Mouse (Mus musculus) heart, embryonic 13.5 days (tissue): ENCODE data around the gene Atp8a1. TPM values are rescaled to one million over a fixed set of nuclear protein-coding genes. Genes with fewer than 3 reads are reported as not detected.
A peak's percentile ranks its signal among the peaks of the same experiment; 100 is the strongest.

ENCODE experiments used
- ATAC-seq: fragments of 200-750 bp; cut with Nextera tagmentation; 2 replicates; pipeline ENCODE4 v1.8.0; 2017; ENCODE audit warnings: moderate TSS enrichment; ENCODE audit not compliant: insufficient number of reproducible peaks, low FRiP score, low TSS enrichment; ENCODE audit errors: extremely low read depth
- H3K27ac ChIP-seq: fragments of 300-500 bp; sonication (generic); replicated peaks from 2 replicates; pipeline ENCODE4 v1.5.1; 2015; ENCODE audit warnings: moderate library complexity, mild to moderate bottlenecking, inconsistent platforms
- H3K27me3 ChIP-seq: fragments of 300-500 bp; sonication (generic); replicated peaks from 2 replicates; pipeline ENCODE4 v1.6.1; 2015; ENCODE audit warnings: mild to moderate bottlenecking, inconsistent platforms
- H3K36me3 ChIP-seq: fragments of 300-500 bp; sonication (generic); 2 replicates; pipeline ENCODE4 v1.6.1; 2015; ENCODE audit warnings: mild to moderate bottlenecking, inconsistent platforms
- H3K4me1 ChIP-seq: fragments of 300-500 bp; sonication (generic); 2 replicates; pipeline ENCODE4 v1.6.1; 2015; ENCODE audit warnings: inconsistent platforms
- H3K4me2 ChIP-seq: fragments of 300-500 bp; sonication (generic); 2 replicates; pipeline ENCODE4 v1.6.1; 2015; ENCODE audit warnings: inconsistent platforms, mild to moderate bottlenecking, moderate library complexity
- H3K4me3 ChIP-seq: fragments of 300-500 bp; sonication (generic); 2 replicates; pipeline ENCODE4 v1.5.1; 2015; ENCODE audit warnings: moderate library complexity, mild to moderate bottlenecking, inconsistent platforms
- H3K9ac ChIP-seq: fragments of 300-500 bp; sonication (generic); 2 replicates; pipeline ENCODE4 v1.6.1; 2015; ENCODE audit warnings: inconsistent platforms, mild to moderate bottlenecking, moderate library complexity
- H3K9me3 ChIP-seq: fragments of 300-500 bp; sonication (generic); 2 replicates; pipeline ENCODE4 v1.6.1; 2016; ENCODE audit warnings: inconsistent platforms
- WGBS: fragments of 180-500 bp; shearing (Covaris S2); methylation state at CpG from one replicate; pipeline ENCODE4 v1.1.7; 2015; ENCODE audit warnings: mixed read lengths; 5-methylcytosine and 5-hydroxymethylcytosine counted together
- polyA plus RNA-seq: library from polyadenylated mRNA; unstranded; fragments of >200 nt; fragmentation: Nextera tagmentation; extraction: Ambion mirVana; gene quantifications from 2 replicates; pipeline ENCODE4 v1.2.1, GENCODE M21; 2015

Gene Atp8a1
- polyA plus RNA-seq, 1 experiment from 2014 or later = 8.1 TPM

GRCm38 (mm10) chr5:67643537-67644255 lies 203.5 kb downstream of the Atp8a1 start:
- ATAC-seq = no peak
- 80% methylated on average over 5 of the region's 5 CpGs for WGBS

GRCm38 (mm10) chr5:67641406-67642120 lies 205.7 kb downstream of the Atp8a1 start:
- Histone ChIP-seq H3K36me3 (no peaks in the 10 kb centered on the region), H3K9me3 (no peaks in the 10 kb centered on the region), H3K4me1 (peaks cover 3% of the 10 kb centered on the region; the same call in 1 of the 2 replicates), H3K4me2 (no peak overlapping the region), H3K27me3 (no peaks in the 10 kb centered on the region), H3K27ac (no peak overlapping the region), H3K9ac (no peak overlapping the region), H3K4me3 (no peak overlapping the region)
- no peak for ATAC-seq
- WGBS = 75% methylated on average over 8 of the region's 8 CpGs

More at GRCm38 (mm10) chr5:67643537-67644255, 203.5 kb downstream of the Atp8a1 start:
- Histone ChIP-seq H3K27me3 (no peaks in the 10 kb centered on the region), H3K4me1 (peaks cover 3% of the 10 kb centered on the region; the same call in 1 of the 2 replicates), H3K9me3 (no peaks in the 10 kb centered on the region), H3K36me3 (no peaks in the 10 kb centered on the region), H3K27ac (no peak overlapping the region), H3K4me2 (no peak overlapping the region), H3K9ac (no peak overlapping the region), H3K4me3 (no peak overlapping the region)

- H3K36me3 ChIP-seq = no peaks in the 10 kb centered on the region
- no peak overlapping the region for H3K27ac ChIP-seq
- H3K4me1 ChIP-seq = peaks cover 3% of the 10 kb centered on the region; the same call in 1 of the 2 replicates
- no peak overlapping the region for H3K9ac ChIP-seq
- H3K9me3 ChIP-seq = no peaks in the 10 kb centered on the region
- H3K27me3 ChIP-seq = no peaks in the 10 kb centered on the region
- ATAC-seq = no peak
- H3K4me2 ChIP-seq = no peak overlapping the region
- 63% methylated on average over 8 of the region's 8 CpGs for WGBS
- H3K4me3 ChIP-seq = no peak overlapping the region
Measured at GRCm38 (mm10) chr5:67640596-67641312, 206.5 kb downstream of the Atp8a1 start.

- Histone ChIP-seq H3K36me3 (no peaks in the 10 kb centered on the region), H3K27me3 (no peaks in the 10 kb centered on the region), H3K9ac (no peak overlapping the region), H3K27ac (0 out of 2 replicates have a peak overlapping the region, but pooled peaks have one; percentile 6), H3K9me3 (no peaks in the 10 kb centered on the region), H3K4me3 (no peak overlapping the region), H3K4me1 (peaks cover 15% of the 10 kb centered on the region), H3K4me2 (no peak overlapping the region)
- ATAC-seq = no peak
- 58% methylated on average over 3 of the region's 3 CpGs for WGBS
Measured at GRCm38 (mm10) chr5:67634339-67634738, 212.9 kb downstream of the Atp8a1 start.

GRCm38 (mm10) chr5:67633831-67634268 lies 213.4 kb downstream of the Atp8a1 start:
- Histone ChIP-seq H3K4me1 (peaks cover 15% of the 10 kb centered on the region), H3K27me3 (no peaks in the 10 kb centered on the region), H3K9ac (0 out of 2 replicates have a peak overlapping the region, but pooled peaks have one; percentile 19), H3K27ac (0 out of 2 replicates have a peak overlapping the region, but pooled peaks have one; percentile 6), H3K4me2 (peak overlapping the region; percentile 43), H3K9me3 (no peaks in the 10 kb centered on the region), H3K36me3 (no peaks in the 10 kb centered on the region), H3K4me3 (no peak overlapping the region)
- ATAC-seq = no peak
- 15% methylated on average over 10 of the region's 10 CpGs for WGBS

GRCm38 (mm10) chr5:67633138-67633782 lies 214.0 kb downstream of the Atp8a1 start:
- Histone ChIP-seq H3K9ac (0 out of 2 replicates have a peak overlapping the region, but pooled peaks have one; percentile 19), H3K4me1 (peaks cover 15% of the 10 kb centered on the region), H3K27me3 (no peaks in the 10 kb centered on the region), H3K36me3 (no peaks in the 10 kb centered on the region), H3K4me2 (peak overlapping the region; percentile 43), H3K4me3 (no peak overlapping the region), H3K9me3 (no peaks in the 10 kb centered on the region), H3K27ac (no peak overlapping the region)
- ATAC-seq = no peak
- WGBS = 35% methylated on average over 7 of the region's 7 CpGs

- no peak overlapping the region for H3K27ac ChIP-seq
- 94% methylated on average over 12 of the region's 12 CpGs for WGBS
- no peak overlapping the region for H3K9ac ChIP-seq
- no peaks in the 10 kb centered on the region for H3K27me3 ChIP-seq
- no peaks in the 10 kb centered on the region for H3K36me3 ChIP-seq
- H3K4me1 ChIP-seq = peaks cover 15% of the 10 kb centered on the region
- no peak for ATAC-seq
- H3K4me2 ChIP-seq = no peak overlapping the region
- H3K4me3 ChIP-seq = no peak overlapping the region
- H3K9me3 ChIP-seq = no peaks in the 10 kb centered on the region
Measured at GRCm38 (mm10) chr5:67631261-67631660, 216.0 kb downstream of the Atp8a1 start.

GRCm38 (mm10) chr5:67629861-67630260 lies 217.4 kb downstream of the Atp8a1 start:
- Histone ChIP-seq H3K27me3 (no peaks in the 10 kb centered on the region), H3K4me2 (no peak overlapping the region), H3K36me3 (no peaks in the 10 kb centered on the region), H3K4me1 (peaks cover 15% of the 10 kb centered on the region), H3K9ac (no peak overlapping the region), H3K4me3 (no peak overlapping the region), H3K9me3 (no peaks in the 10 kb centered on the region), H3K27ac (no peak overlapping the region)
- ATAC-seq = no peak
- 90% methylated on average over 6 of the region's 6 CpGs for WGBS

GRCm38 (mm10) chr5:67629440-67629839 lies 217.8 kb downstream of the Atp8a1 start:
- no peak overlapping the region for H3K4me3 ChIP-seq
- no peaks in the 10 kb centered on the region for H3K36me3 ChIP-seq
- H3K27me3 ChIP-seq = no peaks in the 10 kb centered on the region
- no peak overlapping the region for H3K9ac ChIP-seq
- WGBS = 75% methylated on average over 7 of the region's 7 CpGs
- H3K4me1 ChIP-seq = peaks cover 14% of the 10 kb centered on the region
- no peak for ATAC-seq
- no peaks in the 10 kb centered on the region for H3K9me3 ChIP-seq
- no peak overlapping the region for H3K27ac ChIP-seq
- H3K4me2 ChIP-seq = no peak overlapping the region

- no peak overlapping the region for H3K4me3 ChIP-seq
- 64% methylated on average over 9 of the region's 9 CpGs for WGBS
- H3K27ac ChIP-seq = no peak overlapping the region
- H3K9me3 ChIP-seq = no peaks in the 10 kb centered on the region
- ATAC-seq = no peak
- no peaks in the 10 kb centered on the region for H3K36me3 ChIP-seq
- peaks cover 4% of the 10 kb centered on the region for H3K4me1 ChIP-seq
- H3K9ac ChIP-seq = no peak overlapping the region
- H3K27me3 ChIP-seq = no peaks in the 10 kb centered on the region
- no peak overlapping the region for H3K4me2 ChIP-seq
Measured at GRCm38 (mm10) chr5:67628180-67628940, 218.9 kb downstream of the Atp8a1 start.
